In genomic region chr3:79784362-79784736, GRCm38 (mm10) we compare ENCODE assay signal across 8 mouse cellular contexts. TPM values are rescaled to one million over a fixed set of nuclear protein-coding genes. Genes with fewer than 3 reads are reported as not detected.
DNase-seq lines count a peak whose midpoint lies in the region; ATAC-seq lines count a peak whose summit lies in the region.
"Had no signal": no experiment of that assay in that cellular context is flagged by ENCODE, and none has a peak within 500 bp of the region (broad histone marks: within the 10 kb centered on the region; RNA-seq: fewer than 3 reads in every experiment).

No protein-coding gene starts in this region.

- H3K9me3 ChIP-seq in liver, embryonic 11.5 days (ENCODE audit: control insufficient read depth, low read length), result no peaks in the 10 kb centered on the region
- no peaks in the 10 kb centered on the region for H3K9me3 ChIP-seq in heart, embryonic 14.5 days (ENCODE audit: control insufficient read depth, low read length)
- H3K9me3 ChIP-seq in limb, embryonic 12.5 days, result 0 out of 2 replicates have a peak, but pooled peaks cover 3% of the 10 kb centered on the region
- H3K9me3 ChIP-seq in stomach, embryonic 15.5 days, result no peaks in the 10 kb centered on the region
- H3K9me3 ChIP-seq: forebrain, embryonic 15.5 days had no signal

- H3K4me3 ChIP-seq in liver, embryonic 11.5 days (ENCODE audit: low read depth, low read length), result no peak overlapping the region
- peak overlapping the region; percentile 29 to 38 for H3K4me3 ChIP-seq in heart, embryonic 14.5 days (ENCODE audit: control insufficient read depth in 1 of 2, insufficient read depth in 1 of 2, low read depth in 1 of 2, low read length in 2 of 2)
- peak overlapping the region; percentile 21 for H3K4me3 ChIP-seq in limb, embryonic 12.5 days (replicated peaks)
- 0 out of 2 replicates have a peak overlapping the region, but pooled peaks have one; percentile 0 for H3K4me3 ChIP-seq in stomach, embryonic 15.5 days (replicated peaks)
- H3K4me3 ChIP-seq: forebrain, embryonic 15.5 days had no signal

- 16% methylated on average over 11 of the region's 11 CpGs for WGBS in liver, embryonic 11.5 days
- WGBS in heart, embryonic 14.5 days, result 2% methylated on average over 11 of the region's 11 CpGs
- WGBS in limb, embryonic 12.5 days, result under 1% methylated on average over 11 of the region's 11 CpGs
- 7% methylated on average over 11 of the region's 11 CpGs for WGBS in stomach, embryonic 15.5 days

- no peak for ATAC-seq in liver, embryonic 11.5 days (replicated peaks; ENCODE audit: low FRiP score)
- ATAC-seq in heart, embryonic 14.5 days (ENCODE audit: insufficient number of reproducible peaks, insufficient read depth, low FRiP score, low read depth), result no peak
- no peak for ATAC-seq in limb, embryonic 12.5 days (ENCODE audit: insufficient number of reproducible peaks, insufficient read depth, low FRiP score, low TSS enrichment, low read depth)
- ATAC-seq in stomach, embryonic 15.5 days (ENCODE audit: insufficient read depth, low FRiP score, low read depth), result no peak
- no peak for ATAC-seq in megakaryocyte progenitor cell, adult 5-6 weeks (replicated peaks; ENCODE audit: poor library complexity)
- ATAC-seq: forebrain, embryonic 15.5 days had no signal

- no peak overlapping the region for H3K27ac ChIP-seq in liver, embryonic 11.5 days (ENCODE audit: low read depth, low read length)
- peak overlapping the region; percentile 72 to 79 for H3K27ac ChIP-seq in heart, embryonic 14.5 days (replicated peaks in 1 of 2; ENCODE audit: control insufficient read depth in 1 of 2, insufficient read depth in 1 of 2, low read depth in 2 of 2, low read length in 2 of 2)
- no peak overlapping the region for H3K27ac ChIP-seq in limb, embryonic 12.5 days
- H3K27ac ChIP-seq in stomach, embryonic 15.5 days, result no peak overlapping the region
- H3K27ac ChIP-seq: forebrain, embryonic 15.5 days had no signal

- DNase-seq in liver, embryonic 11.5 days (ENCODE audit: low spot score), result no peak
- no peak for DNase-seq in liver
- no peak for DNase-seq in adrenal gland, adult 18-20 months (ENCODE audit: low spot score in 2 of 2)

- H3K9ac ChIP-seq in liver, embryonic 11.5 days (ENCODE audit: low read depth, low read length), result no peak overlapping the region
- peak overlapping the region; percentile 56 for H3K9ac ChIP-seq in heart, embryonic 14.5 days (ENCODE audit: low read length)
- H3K9ac ChIP-seq in limb, embryonic 12.5 days (replicated peaks), result no peak overlapping the region
- H3K9ac ChIP-seq in stomach, embryonic 15.5 days, result no peak overlapping the region
- H3K9ac ChIP-seq: forebrain, embryonic 15.5 days had no signal

- no peaks in the 10 kb centered on the region for H3K27me3 ChIP-seq in liver, embryonic 11.5 days (replicated peaks; ENCODE audit: control insufficient read depth, insufficient read depth, low read length)
- H3K27me3 ChIP-seq in heart, embryonic 14.5 days (ENCODE audit: control insufficient read depth, insufficient read depth, low read length), result no peaks in the 10 kb centered on the region
- peaks cover 3% of the 10 kb centered on the region; the same call in 1 of the 2 replicates for H3K27me3 ChIP-seq in limb, embryonic 12.5 days
- no peaks in the 10 kb centered on the region for H3K27me3 ChIP-seq in stomach, embryonic 15.5 days (replicated peaks)
- H3K27me3 ChIP-seq: forebrain, embryonic 15.5 days had no signal

- peak overlapping the region; percentile 43 for H3K4me2 ChIP-seq in liver, embryonic 11.5 days
- H3K4me2 ChIP-seq in heart, embryonic 14.5 days (ENCODE audit: low read length), result peak overlapping the region; percentile 70
- peak overlapping the region; percentile 50 for H3K4me2 ChIP-seq in limb, embryonic 12.5 days
- peak overlapping the region; percentile 22; the same call in 1 of the 2 replicates for H3K4me2 ChIP-seq in stomach, embryonic 15.5 days
- H3K4me2 ChIP-seq: forebrain, embryonic 15.5 days had no signal

- no peaks in the 10 kb centered on the region for H3K4me1 ChIP-seq in liver, embryonic 11.5 days (replicated peaks; ENCODE audit: control insufficient read depth, insufficient read depth, low read length)
- H3K4me1 ChIP-seq in heart, embryonic 14.5 days (ENCODE audit: control insufficient read depth in 2 of 2, insufficient read depth in 2 of 2, low read length in 2 of 2), result peaks cover 3 to 12% of the 10 kb centered on the region in 2 experiments; a peak in 3 of 4 replicates
- peaks cover 12% of the 10 kb centered on the region; the same call in 1 of the 2 replicates for H3K4me1 ChIP-seq in limb, embryonic 12.5 days (replicated peaks)
- H3K4me1 ChIP-seq in stomach, embryonic 15.5 days, result no peaks in the 10 kb centered on the region
- H3K4me1 ChIP-seq: forebrain, embryonic 15.5 days had no signal

- H3K36me3 ChIP-seq in liver, embryonic 11.5 days (ENCODE audit: control insufficient read depth, insufficient read depth, low read length), result no peaks in the 10 kb centered on the region
- no peaks in the 10 kb centered on the region for H3K36me3 ChIP-seq in heart, embryonic 14.5 days (ENCODE audit: control insufficient read depth, insufficient read depth, low read length)
- no peaks in the 10 kb centered on the region for H3K36me3 ChIP-seq in limb, embryonic 12.5 days
- H3K36me3 ChIP-seq in stomach, embryonic 15.5 days, result no peaks in the 10 kb centered on the region
- H3K36me3 ChIP-seq: forebrain, embryonic 15.5 days had no signal

RNA-seq across cellular contexts. Expression of gene Rxfp1, which starts 46.7 kb away (rescaled TPM):
- 0.14 and 0.29 TPM in 2 replicates for polyA plus RNA-seq in liver, embryonic 11.5 days (2014; fragmentation: Nextera tagmentation; extraction: Ambion mirVana)
- polyA plus RNA-seq in heart, embryonic 14.5 days (2014; fragmentation: Nextera tagmentation; extraction: Ambion mirVana), result 9.6 and 11.3 TPM in 2 replicates
- polyA plus RNA-seq in limb, embryonic 12.5 days (2016; fragmentation: Nextera tagmentation; extraction: Ambion mirVana), result 0.44 and 0.55 TPM in 2 replicates
- not detected in 2 replicates for polyA plus RNA-seq in stomach, embryonic 15.5 days (2015; fragmentation: Nextera tagmentation; extraction: Ambion mirVana)
- not detected for total RNA-seq in adrenal gland, adult 18-20 months (2021)
- not detected in 2 replicates for total RNA-seq in megakaryocyte progenitor cell, adult 5-6 weeks (2015)
- total RNA-seq in megakaryocyte progenitor cell, adult 5-6 weeks (2017), result not detected in 2 replicates

Comparison
In these comparisons a context has a peak if more than half of its experiments do, and no peak if none do; other contexts are left out.
1. H3K27ac ChIP-seq: peak in heart, embryonic 14.5 days (2 of 2); none in liver, embryonic 11.5 days (single experiment), limb, embryonic 12.5 days (single experiment) and stomach, embryonic 15.5 days (single experiment).
2. Peak in every context shown above with its lines, with median percentiles within 50 percentile points of each other: H3K4me2 ChIP-seq.